Comparison of ENCODE assay signal across 12 mouse cellular contexts in genomic region chr15:83061689-83062088, GRCm38 (mm10). TPM values are rescaled to one million over a fixed set of nuclear protein-coding genes. Genes with fewer than 3 reads are reported as not detected.
A peak's percentile ranks its signal among the peaks of the same experiment; 100 is the strongest.
DNase-seq lines count a peak whose midpoint lies in the region; ATAC-seq lines count a peak whose summit lies in the region.
"Had no signal": no experiment of that assay in that cellular context is flagged by ENCODE, and none has a peak within 500 bp of the region (broad histone marks: within the 10 kb centered on the region; RNA-seq: fewer than 3 reads in every experiment).

No protein-coding gene starts in this region.

- no peak overlapping the region for H3K4me2 ChIP-seq in heart, embryonic 11.5 days
- H3K4me2 ChIP-seq in lung, embryonic 15.5 days = no peak overlapping the region
- H3K4me2 ChIP-seq in liver, embryonic 13.5 days = no peak overlapping the region
- H3K4me2 ChIP-seq: liver, embryonic 15.5 days had no signal

- no peaks in the 10 kb centered on the region for H3K9me3 ChIP-seq in heart, embryonic 11.5 days (replicated peaks; ENCODE audit: control insufficient read depth, low read length)
- no peaks in the 10 kb centered on the region for H3K9me3 ChIP-seq in lung, embryonic 15.5 days
- H3K9me3 ChIP-seq in liver, embryonic 13.5 days (replicated peaks) = no peaks in the 10 kb centered on the region
- H3K9me3 ChIP-seq: liver, embryonic 15.5 days had no signal

- peaks cover 21% of the 10 kb centered on the region for H3K4me1 ChIP-seq in heart, embryonic 11.5 days (ENCODE audit: control insufficient read depth, insufficient read depth, low read length)
- H3K4me1 ChIP-seq in lung, embryonic 15.5 days = peaks cover 4% of the 10 kb centered on the region
- peaks cover 24% of the 10 kb centered on the region for H3K4me1 ChIP-seq in liver, embryonic 13.5 days (replicated peaks)

- H3K4me3 ChIP-seq in heart, embryonic 11.5 days (ENCODE audit: low read depth, low read length) = no peak overlapping the region
- no peak overlapping the region for H3K4me3 ChIP-seq in lung, embryonic 15.5 days
- H3K4me3 ChIP-seq in liver, embryonic 13.5 days (replicated peaks) = no peak overlapping the region
- H3K4me3 ChIP-seq: liver, embryonic 15.5 days had no signal

- no peaks in the 10 kb centered on the region for H3K27me3 ChIP-seq in heart, embryonic 11.5 days (ENCODE audit: control insufficient read depth, insufficient read depth, low read length)
- 0 out of 2 replicates have a peak, but pooled peaks cover 3% of the 10 kb centered on the region for H3K27me3 ChIP-seq in lung, embryonic 15.5 days
- peaks cover 25% of the 10 kb centered on the region for H3K27me3 ChIP-seq in liver, embryonic 13.5 days

- 14% methylated on average over 5 of the region's 5 CpGs for WGBS in heart, embryonic 11.5 days (ENCODE audit: insufficient replicate concordance)
- WGBS in lung, embryonic 15.5 days = 21% methylated on average over 5 of the region's 5 CpGs
- WGBS in liver, embryonic 13.5 days (ENCODE audit: insufficient replicate concordance) = 15% methylated on average over 5 of the region's 5 CpGs

- 0 out of 2 replicates have a peak overlapping the region, but pooled peaks have one; percentile 2 for H3K9ac ChIP-seq in heart, embryonic 11.5 days (ENCODE audit: low read depth, low read length)
- no peak overlapping the region for H3K9ac ChIP-seq in lung, embryonic 15.5 days
- no peak overlapping the region for H3K9ac ChIP-seq in liver, embryonic 13.5 days
- H3K9ac ChIP-seq: liver, embryonic 15.5 days had no signal

- ATAC-seq in heart, embryonic 11.5 days (replicated peaks; ENCODE audit: insufficient number of reproducible peaks, low FRiP score, low TSS enrichment) = no peak; the same call in 1 of the 2 replicates
- peak; percentile 37; the same call in 1 of the 2 replicates for ATAC-seq in lung, embryonic 15.5 days (ENCODE audit: borderline replicate concordance, extremely low read depth, low FRiP score, low TSS enrichment)
- ATAC-seq in granulocyte monocyte progenitor cell, adult 5-6 weeks (replicated peaks; ENCODE audit: poor library complexity, severe bottlenecking) = peak; percentile 20; the same call in 1 of the 2 replicates
- peak; percentile 59 for ATAC-seq in liver, embryonic 13.5 days (ENCODE audit: low read depth)
- no peak for ATAC-seq in erythroblast, adult 5-6 weeks (replicated peaks; ENCODE audit: low FRiP score, poor library complexity, severe bottlenecking)

- no peak for DNase-seq in heart, postnatal 36 days
- DNase-seq in lung, postnatal 4 days = no peak
- DNase-seq in liver, embryonic 13.5 days = peak; percentile 29
- no peak for DNase-seq in c-Kit-positive CD71-positive TER-119-positive erythroid progenitor cells, embryonic 14.5 days (ENCODE audit: low spot score)
- DNase-seq: adrenal gland, adult 2 months; kidney, postnatal 14 days; spleen, adult 18-20 months had no signal

- intact Hi-C loops in heart, postnatal 36 days (cut with DNase I) = no loop called here

- no peak overlapping the region for H3K27ac ChIP-seq in heart, embryonic 11.5 days (ENCODE audit: low read depth, low read length)
- H3K27ac ChIP-seq in lung, embryonic 15.5 days = no peak overlapping the region
- no peak overlapping the region for H3K27ac ChIP-seq in liver, embryonic 13.5 days
- H3K27ac ChIP-seq: liver, embryonic 15.5 days had no signal

- no peaks in the 10 kb centered on the region for H3K36me3 ChIP-seq in heart, embryonic 11.5 days (ENCODE audit: control insufficient read depth, insufficient read depth, low read length)
- H3K36me3 ChIP-seq in lung, embryonic 15.5 days = no peaks in the 10 kb centered on the region
- H3K36me3 ChIP-seq in liver, embryonic 13.5 days = no peaks in the 10 kb centered on the region
- H3K36me3 ChIP-seq: liver, embryonic 15.5 days had no signal

RNA-seq across cellular contexts. Expression of gene Serhl, which starts 27.6 kb away (rescaled TPM):
- 56.4 and 68.5 TPM in 2 replicates for polyA plus RNA-seq in heart, embryonic 11.5 days (2014; fragmentation: Nextera tagmentation; extraction: Ambion mirVana)
- 10 to 100 TPM; 43.6 to 46.5 TPM for total RNA-seq in heart, postnatal 36 days (2021)
- 61.9 TPM in 2 replicates for polyA plus RNA-seq in lung, embryonic 15.5 days (2015; fragmentation: Nextera tagmentation; extraction: Ambion mirVana)
- total RNA-seq in granulocyte monocyte progenitor cell, adult 5-6 weeks (2014; fragmentation: Nextera tagmentation) = 48.6 and 66.5 TPM in 2 replicates
- total RNA-seq in granulocyte monocyte progenitor cell, adult 5-6 weeks (2017) = 28.0 and 39.1 TPM in 2 replicates
- polyA plus RNA-seq in liver, embryonic 13.5 days (2015; fragmentation: Nextera tagmentation; extraction: Ambion mirVana) = 20.1 and 23.8 TPM in 2 replicates
- 14.2 and 18.3 TPM in 2 replicates for total RNA-seq in erythroblast, adult 5-6 weeks (2015; ENCODE audit: low replicate concordance)
- 7.0 and 19.4 TPM in 2 replicates for total RNA-seq in erythroblast, adult 5-6 weeks (2017; ENCODE audit: low replicate concordance)

RNA-seq across cellular contexts. Expression of gene Nfam1, which starts 28.6 kb away (rescaled TPM):
- 1.6 and 1.7 TPM in 2 replicates for polyA plus RNA-seq in heart, embryonic 11.5 days (2014; fragmentation: Nextera tagmentation; extraction: Ambion mirVana)
- 1 to 10 TPM; 2.3 to 4.4 TPM for total RNA-seq in heart, postnatal 36 days (2021)
- 3.5 and 3.8 TPM in 2 replicates for polyA plus RNA-seq in lung, embryonic 15.5 days (2015; fragmentation: Nextera tagmentation; extraction: Ambion mirVana)
- total RNA-seq in granulocyte monocyte progenitor cell, adult 5-6 weeks (2014; fragmentation: Nextera tagmentation) = 60.7 and 62.4 TPM in 2 replicates
- 45.3 and 52.8 TPM in 2 replicates for total RNA-seq in granulocyte monocyte progenitor cell, adult 5-6 weeks (2017)
- polyA plus RNA-seq in liver, embryonic 13.5 days (2015; fragmentation: Nextera tagmentation; extraction: Ambion mirVana) = 5.9 and 7.0 TPM in 2 replicates
- total RNA-seq in erythroblast, adult 5-6 weeks (2015; ENCODE audit: low replicate concordance) = 26.3 and 27.6 TPM in 2 replicates
- 18.4 and 30.1 TPM in 2 replicates for total RNA-seq in erythroblast, adult 5-6 weeks (2017; ENCODE audit: low replicate concordance)

Comparison
In these comparisons a context has a peak if more than half of its experiments do, and no peak if none do; other contexts are left out.
1. ATAC-seq: peak in lung, embryonic 15.5 days (single experiment), granulocyte monocyte progenitor cell, adult 5-6 weeks (single experiment) and liver, embryonic 13.5 days (single experiment); none in heart, embryonic 11.5 days (single experiment) and erythroblast, adult 5-6 weeks (single experiment).